Mouse (Mus musculus) megakaryocyte, adult 5-6 weeks (primary cell): ENCODE results near the gene Efna2. TPM values are rescaled to one million over a fixed set of nuclear protein-coding genes. Genes with fewer than 3 reads are reported as not detected.
A peak's percentile ranks its signal among the peaks of the same experiment; 100 is the strongest.

Source experiments
- ATAC-seq: 2 replicates; pipeline ENCODE4 v1.8.0; 2016; ENCODE audit warnings: mild to moderate bottlenecking, inconsistent platforms; ENCODE audit not compliant: poor library complexity, severe bottlenecking
- total RNA-seq, 2 experiments: library from RNA; stranded (forward) in 1 of 2; stranded (reverse) in 1 of 2; fragments of 153-499, 151-499 nt in 1 of 2; fragments of 221-1000, 200-1000 nt in 1 of 2; gene quantifications; 2 replicates each; pipeline versions ENCODE4 v1.2.3 to v1.2.4; 2015 to 2017

Gene Efna2
- total RNA-seq, 2 experiments from 2014 or later: 0.49 TPM; not detected in 1

GRCm38 (mm10) chr10:80226416-80227165, 47.3 kb downstream of the Efna2 start, which contains the start of gene Mum1:
Mum1 (plus strand) TSS chr10:80226434.
- ATAC-seq: peak; percentile 98

- no peak for ATAC-seq
Measured at GRCm38 (mm10) chr10:80227166-80227539, 47.9 kb downstream of the Efna2 start.

DNA sequence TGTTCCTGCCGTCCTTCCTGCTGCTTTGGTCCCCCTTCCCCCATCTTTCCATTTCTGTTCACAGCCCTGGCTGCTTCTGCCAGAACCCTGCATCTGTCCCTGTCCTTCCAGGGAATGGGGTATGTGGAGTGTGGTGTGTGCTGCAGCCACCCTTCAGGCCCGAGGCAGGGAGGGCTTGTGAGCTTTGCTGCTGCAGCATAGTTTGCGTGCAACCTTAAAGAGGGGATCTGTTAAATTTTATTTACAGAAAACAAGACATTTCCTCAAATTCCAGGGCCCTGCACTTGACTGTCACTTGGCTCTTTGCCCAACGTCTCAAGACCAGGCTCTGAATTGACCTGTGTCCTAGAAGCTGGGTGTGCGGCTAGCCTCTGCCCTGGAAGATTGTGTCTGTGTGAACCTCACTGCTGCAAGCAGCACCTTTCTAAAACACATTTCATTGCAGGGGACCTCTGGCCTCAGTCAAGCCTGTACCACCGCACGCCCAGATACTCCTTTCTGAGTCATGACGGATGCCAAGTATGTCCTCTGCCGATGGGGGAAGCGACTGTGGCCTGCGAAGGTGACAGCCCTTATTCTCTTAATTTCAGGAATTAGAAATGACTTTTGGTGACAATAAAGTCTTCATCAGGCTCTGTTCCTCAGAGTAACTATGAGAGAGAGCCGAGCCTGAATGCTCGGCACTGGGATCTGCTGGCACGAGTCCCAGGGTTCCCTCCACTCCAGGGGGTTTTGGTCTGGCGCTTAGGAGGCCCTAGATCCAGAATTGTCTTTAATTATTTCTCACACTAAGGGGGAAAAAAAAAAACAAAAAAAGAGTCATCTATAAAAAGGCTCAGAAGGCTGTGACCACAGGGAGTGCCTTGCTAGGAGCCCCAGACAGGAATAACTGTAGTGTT, 48.8 kb downstream of the Efna2 start:
- no peak for ATAC-seq

- ATAC-seq: no peak
Measured at GRCm38 (mm10) chr10:80236145-80236825, 57.0 kb downstream of the Efna2 start.

DNA sequence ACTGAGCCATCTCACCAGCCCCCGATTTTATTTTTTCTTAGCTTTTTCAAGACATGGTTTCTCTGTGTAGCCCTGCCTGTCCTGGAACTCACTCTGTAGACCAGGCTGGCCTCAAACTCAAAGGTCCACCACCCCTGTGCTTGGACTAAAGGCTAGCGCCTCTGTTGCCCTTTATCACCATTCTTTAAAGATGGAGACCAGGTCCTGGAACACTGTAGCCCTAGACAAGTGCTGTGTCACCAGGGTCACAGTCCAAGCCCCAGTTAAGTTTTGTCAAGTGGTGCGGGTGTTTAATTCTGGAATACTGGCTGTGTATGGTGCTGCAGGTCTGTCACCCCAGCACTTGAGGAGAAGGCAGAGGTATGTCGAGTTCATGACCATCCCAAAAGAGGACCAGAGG, 57.7 kb downstream of the Efna2 start:
- no peak for ATAC-seq

- ATAC-seq: no peak
Measured at GRCm38 (mm10) chr10:80238306-80238705, 59.0 kb downstream of the Efna2 start.

Other genes starting within 250 kb of the Efna2 start
- 10.6 and 15.7 TPM in 2 replicates for gene Wdr18, start 219.3 kb upstream of the Efna2 start, total RNA-seq (2015)
- 7.8 TPM in 2 replicates for gene Wdr18, start 219.3 kb upstream of the Efna2 start, total RNA-seq (2017)
- gene Grin3b, start 208.8 kb upstream of the Efna2 start, total RNA-seq (2015): not detected in 2 replicates
- gene Grin3b, start 208.8 kb upstream of the Efna2 start, total RNA-seq (2017): 0.18 TPM in 1 of 2 replicates, not detected in the other
- 51.6 and 52.2 TPM in 2 replicates for gene Tmem259, start 195.2 kb upstream of the Efna2 start, total RNA-seq (2015)
- gene Tmem259, start 195.2 kb upstream of the Efna2 start, total RNA-seq (2017): 52.1 and 53.2 TPM in 2 replicates
- 174 and 175 TPM in 2 replicates for gene Cnn2, start 190.9 kb upstream of the Efna2 start, total RNA-seq (2015)
- gene Cnn2, start 190.9 kb upstream of the Efna2 start, total RNA-seq (2017): 286 and 299 TPM in 2 replicates
- gene Abca7, start 183.0 kb upstream of the Efna2 start, total RNA-seq (2015): 32.6 and 34.7 TPM in 2 replicates
- gene Abca7, start 183.0 kb upstream of the Efna2 start, total RNA-seq (2017): 33.6 and 37.4 TPM in 2 replicates
- gene Arhgap45, start 162.8 kb upstream of the Efna2 start, total RNA-seq (2015): 135 and 140 TPM in 2 replicates
- gene Arhgap45, start 162.8 kb upstream of the Efna2 start, total RNA-seq (2017): 235 and 237 TPM in 2 replicates
- 70.2 and 70.7 TPM in 2 replicates for gene Polr2e, start 139.7 kb upstream of the Efna2 start, total RNA-seq (2015)
- gene Polr2e, start 139.7 kb upstream of the Efna2 start, total RNA-seq (2017): 58.4 and 69.2 TPM in 2 replicates
- gene Gpx4, start 132.3 kb upstream of the Efna2 start, total RNA-seq (2015): 259 and 303 TPM in 2 replicates
- 375 and 378 TPM in 2 replicates for gene Gpx4, start 132.3 kb upstream of the Efna2 start, total RNA-seq (2017)
- 32.4 and 33.0 TPM in 2 replicates for gene Sbno2, start 73.9 kb upstream of the Efna2 start, total RNA-seq (2015)
- gene Sbno2, start 73.9 kb upstream of the Efna2 start, total RNA-seq (2017): 41.9 and 46.7 TPM in 2 replicates
- gene Stk11, start 63.7 kb upstream of the Efna2 start, total RNA-seq (2015): 58.0 and 60.7 TPM in 2 replicates
- 142 and 146 TPM in 2 replicates for gene Stk11, start 63.7 kb upstream of the Efna2 start, total RNA-seq (2017)
- gene Atp5d, start 40.9 kb upstream of the Efna2 start, total RNA-seq (2015): 161 and 162 TPM in 2 replicates
- gene Atp5d, start 40.9 kb upstream of the Efna2 start, total RNA-seq (2017): 31.0 and 34.7 TPM in 2 replicates
- 1.6 and 2.2 TPM in 2 replicates for gene Cbarp, start 38.6 kb upstream of the Efna2 start, total RNA-seq (2015)
- 1.4 TPM in 1 of 2 replicates, not detected in the other for gene Cbarp, start 38.6 kb upstream of the Efna2 start, total RNA-seq (2017)
- 29.5 and 29.6 TPM in 2 replicates for gene Midn, start 31.2 kb upstream of the Efna2 start, total RNA-seq (2015)
- gene Midn, start 31.2 kb upstream of the Efna2 start, total RNA-seq (2017): 22.4 and 36.1 TPM in 2 replicates
- 11.7 and 13.8 TPM in 2 replicates for gene Cirbp, start 13.5 kb upstream of the Efna2 start, total RNA-seq (2015)
- gene Cirbp, start 13.5 kb upstream of the Efna2 start, total RNA-seq (2017): 29.3 and 32.1 TPM in 2 replicates
- 19.3 and 21.0 TPM in 2 replicates for gene 1600002K03Rik, start 6.5 kb upstream of the Efna2 start, total RNA-seq (2015)
- 18.8 and 20.9 TPM in 2 replicates for gene 1600002K03Rik, start 6.5 kb upstream of the Efna2 start, total RNA-seq (2017)
- 34.0 and 46.2 TPM in 2 replicates for gene Mum1, start 47.0 kb downstream of the Efna2 start, total RNA-seq (2015)
- gene Mum1, start 47.0 kb downstream of the Efna2 start, total RNA-seq (2017): 40.3 and 45.5 TPM in 2 replicates
- 113 and 114 TPM in 2 replicates for gene Ndufs7, start 69.6 kb downstream of the Efna2 start, total RNA-seq (2015)
- gene Ndufs7, start 69.6 kb downstream of the Efna2 start, total RNA-seq (2017): 84.8 and 86.1 TPM in 2 replicates
- gene Gamt, start 81.5 kb downstream of the Efna2 start, total RNA-seq (2015): 6.3 and 6.7 TPM in 2 replicates
- 4.4 and 10.2 TPM in 2 replicates for gene Gamt, start 81.5 kb downstream of the Efna2 start, total RNA-seq (2017)
- gene Dazap1, start 82.0 kb downstream of the Efna2 start, total RNA-seq (2015): 39.0 and 41.4 TPM in 2 replicates
- gene Dazap1, start 82.0 kb downstream of the Efna2 start, total RNA-seq (2017): 187 and 200 TPM in 2 replicates
- 1,580 and 1,599 TPM in 2 replicates for gene Rps15, start 113.0 kb downstream of the Efna2 start, total RNA-seq (2015)
- gene Rps15, start 113.0 kb downstream of the Efna2 start, total RNA-seq (2017): 1,732 and 1,915 TPM in 2 replicates
- not detected in 2 replicates for gene Apc2, start 116.5 kb downstream of the Efna2 start, total RNA-seq (2015)
- gene Apc2, start 116.5 kb downstream of the Efna2 start, total RNA-seq (2017): not detected in 2 replicates
- 25.6 and 27.4 TPM in 2 replicates for gene 2310011J03Rik, start 141.1 kb downstream of the Efna2 start, total RNA-seq (2015)
- gene 2310011J03Rik, start 141.1 kb downstream of the Efna2 start, total RNA-seq (2017): 13.8 and 17.8 TPM in 2 replicates
- gene Pcsk4, start 150.0 kb downstream of the Efna2 start, total RNA-seq (2015): 0.32 and 0.83 TPM in 2 replicates
- gene Pcsk4, start 150.0 kb downstream of the Efna2 start, total RNA-seq (2017): not detected in 2 replicates
- gene Reep6, start 150.5 kb downstream of the Efna2 start, total RNA-seq (2015): 0.16 and 0.96 TPM in 2 replicates
- 0.37 TPM in 1 of 2 replicates, not detected in the other for gene Reep6, start 150.5 kb downstream of the Efna2 start, total RNA-seq (2017)
- 0.07 TPM in 1 of 2 replicates, not detected in the other for gene Adamtsl5, start 168.9 kb downstream of the Efna2 start, total RNA-seq (2015)
- gene Adamtsl5, start 168.9 kb downstream of the Efna2 start, total RNA-seq (2017): not detected in 2 replicates
- not detected in 2 replicates for gene Plk5, start 177.0 kb downstream of the Efna2 start, total RNA-seq (2015)
- not detected in 2 replicates for gene Plk5, start 177.0 kb downstream of the Efna2 start, total RNA-seq (2017)
- gene Mex3d, start 208.2 kb downstream of the Efna2 start, total RNA-seq (2015): 2.4 and 2.6 TPM in 2 replicates
- 2.6 and 5.0 TPM in 2 replicates for gene Mex3d, start 208.2 kb downstream of the Efna2 start, total RNA-seq (2017)
- 38.8 and 40.6 TPM in 2 replicates for gene Mbd3, start 220.1 kb downstream of the Efna2 start, total RNA-seq (2015)
- gene Mbd3, start 220.1 kb downstream of the Efna2 start, total RNA-seq (2017): 39.8 and 40.0 TPM in 2 replicates
- 107 and 108 TPM in 2 replicates for gene Uqcr11, start 227.3 kb downstream of the Efna2 start, total RNA-seq (2015)
- gene Uqcr11, start 227.3 kb downstream of the Efna2 start, total RNA-seq (2017): 122 and 129 TPM in 2 replicates